Mouse (Mus musculus) small intestine, adult 2 months (tissue): ENCODE results near the gene AU022252. TPM values are rescaled to one million over a fixed set of nuclear protein-coding genes. Genes with fewer than 3 reads are reported as not detected.

Experiments used
- H3K27ac ChIP-seq: fragments of 200-500 bp; 2 replicates; pipeline ENCODE4 v1.5.1; 2012; ENCODE audit warnings: low read depth, low read length, control low read depth, inconsistent platforms; ENCODE audit not compliant: insufficient read depth
- H3K27me3 ChIP-seq: fragments of 200-500 bp; 2 replicates; pipeline ENCODE4 v1.6.1; 2012; ENCODE audit warnings: mild to moderate bottlenecking, moderate library complexity, low read length, inconsistent platforms; ENCODE audit not compliant: control insufficient read depth, insufficient read depth
- H3K36me3 ChIP-seq: fragments of 200-500 bp; 2 replicates; pipeline ENCODE4 v1.6.1; 2012; ENCODE audit warnings: mild to moderate bottlenecking, low read length, control low read depth, inconsistent platforms; ENCODE audit not compliant: control insufficient read depth, insufficient read depth
- H3K4me1 ChIP-seq: fragments of 200-500 bp; 2 replicates; pipeline ENCODE4 v1.6.1; 2012; ENCODE audit warnings: low read length, inconsistent platforms, mixed read lengths; ENCODE audit not compliant: control insufficient read depth, insufficient read depth, insufficient read length
- H3K4me3 ChIP-seq: fragments of 200-500 bp; 2 replicates; pipeline ENCODE4 v1.5.1; 2012; ENCODE audit warnings: low read depth, mild to moderate bottlenecking, control low read depth, inconsistent platforms, low read length, moderate library complexity
- CTCF ChIP-seq: fragments of 200-500 bp; IDR thresholded peaks from 2 replicates; pipeline ENCODE4 v1.5.1; 2012; ENCODE audit warnings: low read depth, mild to moderate bottlenecking, control low read depth, inconsistent platforms, low read length, moderate library complexity, mixed read lengths; ENCODE audit not compliant: insufficient replicate concordance, insufficient read length; ENCODE audit errors: extremely low read depth
- POLR2A ChIP-seq: fragments of 200-500 bp; IDR thresholded peaks from 2 replicates; pipeline ENCODE4 v1.6.1; 2012; ENCODE audit warnings: low read depth, mild to moderate bottlenecking, control low read depth, inconsistent platforms, low read length, moderate library complexity
- WGBS: fragments of 180-500 bp; shearing (Covaris S2); methylation state at CpG from one replicate; pipeline ENCODE4 v1.1.7; 2018; 5-methylcytosine and 5-hydroxymethylcytosine counted together
- polyA plus RNA-seq: library from polyadenylated mRNA; depleted of rRNA; stranded (reverse); fragments of >200 nt; gene quantifications from 2 replicates; pipeline ENCODE4 v1.2.3, GENCODE M21; 2012

AU022252 gene
- polyA plus RNA-seq, 1 experiment, result 1.9 TPM

DNA sequence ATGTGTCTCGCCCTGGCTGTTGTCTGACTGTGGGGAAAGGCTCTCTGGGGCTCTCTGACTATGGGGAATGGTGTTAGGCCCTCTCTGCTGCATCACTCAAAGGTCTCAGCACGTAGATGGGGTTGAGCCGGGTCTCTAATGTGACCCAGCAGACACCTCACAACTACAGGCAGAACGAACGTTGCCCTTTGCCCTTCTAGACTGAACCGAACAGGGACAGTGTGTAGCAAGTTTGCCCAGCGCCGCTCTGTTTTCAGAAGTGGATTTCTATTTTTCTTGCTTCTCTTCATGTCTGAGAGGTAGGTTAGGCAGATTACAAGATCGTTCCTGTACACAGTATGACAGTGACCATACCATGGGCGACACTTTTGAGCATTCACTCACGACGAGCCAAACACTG is 10.1 kb upstream of the AU022252 start:
- Histone ChIP-seq H3K4me1 (no peaks in the 10 kb centered on the region; the same call in 1 of the 2 replicates), H3K36me3 (no peaks in the 10 kb centered on the region), H3K4me3 (no peak overlapping the region), H3K27ac (no peak overlapping the region), H3K27me3 (no peaks in the 10 kb centered on the region)
- 79% methylated on average over 12 of the region's 12 CpGs for WGBS
- TF ChIP-seq POLR2A (no peak), CTCF (no peak)

DNA sequence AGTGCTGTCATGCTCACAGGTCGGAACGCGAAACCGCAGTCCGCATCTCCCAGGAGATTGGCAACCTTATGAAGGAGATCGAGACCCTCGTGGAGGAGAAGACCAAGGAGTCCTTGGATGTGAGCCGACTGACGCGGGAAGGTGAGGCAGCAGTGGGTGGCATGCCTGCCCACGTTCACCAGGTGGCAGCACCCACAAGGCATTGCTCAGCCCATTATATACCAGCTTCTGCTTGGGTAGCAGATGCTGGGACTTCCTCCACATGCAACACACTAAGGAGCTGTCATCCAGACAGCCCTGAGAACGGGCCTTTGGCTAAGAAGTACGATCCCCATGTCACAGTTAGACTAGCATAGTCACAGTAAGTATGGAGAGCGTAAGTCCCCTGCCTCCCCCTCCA is 9.2 kb upstream of the AU022252 start:
- no peaks in the 10 kb centered on the region; the same call in 1 of the 2 replicates for H3K4me1 ChIP-seq
- H3K4me3 ChIP-seq, result no peak overlapping the region
- H3K27ac ChIP-seq, result no peak overlapping the region
- 82% methylated on average over 14 of the region's 14 CpGs for WGBS
- H3K36me3 ChIP-seq, result no peaks in the 10 kb centered on the region
- TF ChIP-seq CTCF, result peak; percentile 32; the same call in 1 of the 2 replicates
- TF ChIP-seq POLR2A, result no peak
- H3K27me3 ChIP-seq, result no peaks in the 10 kb centered on the region

DNA sequence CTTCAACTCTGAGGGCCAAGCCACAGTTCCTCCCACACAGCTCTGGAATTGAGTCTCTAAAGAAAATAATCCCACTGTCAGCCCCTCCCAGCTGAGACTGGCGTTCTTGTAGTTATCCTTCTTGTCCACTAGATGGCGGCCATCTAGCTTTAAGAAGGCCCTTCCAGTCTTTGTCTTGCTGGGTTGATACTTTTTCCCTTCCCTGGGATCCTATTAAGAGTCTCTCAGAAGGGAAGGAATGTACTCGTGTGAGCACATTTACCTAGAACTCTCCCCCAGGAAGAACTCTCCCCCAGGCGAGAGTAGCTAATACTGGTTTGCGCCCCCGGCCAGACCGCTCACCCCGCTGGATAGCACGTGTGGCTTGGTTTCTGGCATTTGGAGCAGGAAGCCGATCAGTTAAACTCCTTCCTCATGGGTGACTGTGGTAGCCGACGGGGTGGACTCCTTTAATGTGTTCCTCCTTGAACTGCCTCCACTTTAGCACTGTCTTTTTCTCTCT is 6.7 kb upstream of the AU022252 start:
- Histone ChIP-seq H3K27ac (no peak overlapping the region), H3K36me3 (no peaks in the 10 kb centered on the region), H3K4me3 (peak overlapping the region; percentile 44), H3K4me1 (no peaks in the 10 kb centered on the region), H3K27me3 (0 out of 2 replicates have a peak, but pooled peaks cover 4% of the 10 kb centered on the region)
- WGBS, result 17% methylated on average over 12 of the region's 12 CpGs
- TF ChIP-seq POLR2A (no peak), CTCF (peak; percentile 31; the same call in 1 of the 2 replicates)

DNA sequence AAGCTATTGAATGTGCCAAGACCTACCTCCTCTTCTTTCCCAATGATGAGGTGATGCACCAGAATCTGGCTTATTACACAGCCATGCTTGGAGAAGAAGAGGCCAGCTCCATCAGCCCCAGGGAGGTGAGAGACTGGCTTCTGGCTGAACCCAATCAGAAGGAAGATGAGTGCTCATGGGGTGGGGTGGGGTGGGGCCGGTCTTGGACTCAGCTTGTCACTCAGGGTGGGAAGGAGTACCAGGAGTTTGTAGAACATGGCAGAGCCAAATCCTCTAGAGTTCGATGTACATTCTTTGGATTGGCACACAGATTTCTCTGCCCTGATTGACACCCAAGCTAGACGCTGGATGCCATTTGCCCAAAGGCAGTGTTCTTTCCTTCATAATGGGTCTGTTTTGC is 6.1 kb upstream of the AU022252 start:
- no peak overlapping the region for H3K4me3 ChIP-seq
- no peak overlapping the region for H3K27ac ChIP-seq
- H3K4me1 ChIP-seq, result no peaks in the 10 kb centered on the region; the same call in 1 of the 2 replicates
- WGBS, result 46% methylated on average over 3 of the region's 3 CpGs
- no peaks in the 10 kb centered on the region for H3K36me3 ChIP-seq
- H3K27me3 ChIP-seq, result 0 out of 2 replicates have a peak, but pooled peaks cover 8% of the 10 kb centered on the region
- TF ChIP-seq CTCF (no peak), POLR2A (no peak)

DNA sequence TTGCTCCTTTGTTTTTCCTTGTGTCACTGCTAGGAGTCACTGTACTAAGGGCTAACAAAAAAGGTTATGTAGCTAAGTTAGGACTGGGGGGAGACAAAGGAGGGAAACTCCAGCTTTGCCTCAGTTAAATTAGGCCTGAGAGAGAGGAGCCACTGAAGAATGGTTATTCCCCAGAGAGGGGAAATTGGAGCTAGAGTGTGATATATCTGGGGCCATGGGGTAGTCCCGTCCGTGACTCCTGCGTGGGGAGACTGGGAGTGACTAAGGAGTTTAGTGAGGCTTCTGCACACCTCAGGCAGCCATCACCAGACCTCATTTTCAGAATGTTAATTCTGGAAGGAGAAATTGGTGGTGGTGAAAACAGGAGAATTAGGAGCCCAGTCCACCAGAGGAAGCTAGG is 1.8 kb upstream of the AU022252 start:
- H3K4me3 ChIP-seq, result no peak overlapping the region
- H3K27me3 ChIP-seq, result peaks cover 12% of the 10 kb centered on the region; the same call in 1 of the 2 replicates
- no peak overlapping the region for H3K27ac ChIP-seq
- H3K4me1 ChIP-seq, result no peaks in the 10 kb centered on the region; the same call in 1 of the 2 replicates
- H3K36me3 ChIP-seq, result no peaks in the 10 kb centered on the region
- WGBS, result 84% methylated on average over 3 of the region's 3 CpGs
- no peak for TF ChIP-seq POLR2A

DNA sequence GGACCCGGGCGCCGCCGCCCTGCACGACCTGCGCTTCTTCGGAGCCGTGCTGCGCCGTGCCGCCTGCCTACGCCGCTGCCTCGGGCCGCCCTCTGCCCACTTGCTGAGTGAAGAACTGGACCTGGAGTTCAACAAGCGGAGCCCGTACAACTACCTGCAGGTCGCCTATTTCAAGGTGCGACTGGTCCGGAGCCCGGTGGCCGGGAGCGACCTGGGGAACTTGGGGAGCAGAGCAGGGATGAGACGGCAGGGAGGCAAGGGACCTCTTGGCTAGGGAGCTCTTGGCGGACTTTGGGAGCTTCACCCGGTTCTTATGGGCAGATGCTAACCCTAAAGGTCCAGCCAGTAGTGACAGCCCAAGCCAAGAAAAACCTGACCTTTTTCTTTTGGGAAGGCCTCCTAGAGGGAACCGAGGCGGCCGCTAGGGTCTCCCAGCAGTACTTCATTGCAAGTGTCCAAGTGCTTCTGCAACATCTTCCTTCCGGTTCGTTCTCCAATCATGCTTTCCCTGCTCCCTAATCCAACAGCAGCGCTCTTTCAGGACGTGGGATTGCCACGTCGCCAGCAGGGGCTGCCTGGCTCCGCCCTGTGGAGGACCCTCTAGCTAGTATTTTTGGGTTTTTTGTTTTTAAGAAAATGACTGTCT is 867 bp upstream of the AU022252 start:
- Histone ChIP-seq H3K27ac (no peak overlapping the region; the same call in 1 of the 2 replicates), H3K27me3 (peaks cover 12% of the 10 kb centered on the region; the same call in 1 of the 2 replicates), H3K4me1 (no peaks in the 10 kb centered on the region; the same call in 1 of the 2 replicates), H3K36me3 (no peaks in the 10 kb centered on the region), H3K4me3 (peak overlapping the region; percentile 71)
- 1% methylated on average over 36 of the region's 36 CpGs for WGBS
- TF ChIP-seq POLR2A, result no peak
- no peak for TF ChIP-seq CTCF

DNA sequence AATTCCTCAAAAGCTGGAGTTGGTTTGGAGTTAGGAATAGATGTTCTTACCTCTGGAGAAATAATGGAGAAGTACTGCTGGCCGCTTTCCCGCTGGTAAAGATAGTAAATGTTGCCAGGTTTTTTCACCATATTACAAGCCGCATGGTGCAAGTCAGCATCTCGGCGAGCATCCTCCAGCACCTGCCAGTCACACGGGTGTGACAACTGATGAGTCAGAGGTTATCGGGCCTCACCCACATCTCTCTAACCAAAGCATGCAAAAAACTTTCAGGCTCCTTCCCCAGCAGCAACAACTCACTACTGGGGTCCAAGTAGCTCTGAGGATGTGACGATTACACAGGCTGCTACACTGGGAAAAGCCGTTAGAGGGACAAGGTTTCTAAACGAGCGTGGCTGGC is 5.8 kb downstream of the AU022252 start:
- Histone ChIP-seq H3K4me3 (no peak overlapping the region), H3K36me3 (peaks cover 16% of the 10 kb centered on the region), H3K4me1 (no peaks in the 10 kb centered on the region), H3K27me3 (no peaks in the 10 kb centered on the region), H3K27ac (no peak overlapping the region)
- 79% methylated on average over 11 of the region's 11 CpGs for WGBS
- TF ChIP-seq CTCF, result no peak
- no peak for TF ChIP-seq POLR2A
